Mouse (Mus musculus) hematopoietic stem cell, adult 5-6 weeks (primary cell): ENCODE results near the gene Abcf2. TPM values are rescaled to one million over a fixed set of nuclear protein-coding genes. Genes with fewer than 3 reads are reported as not detected.
A peak's percentile ranks its signal among the peaks of the same experiment; 100 is the strongest.

Experiments used
- ATAC-seq, 2 experiments: fragments of 125-278 bp in 1 of 2; replicated peaks in 1 of 2; 2 replicates each; pipeline ENCODE4 v1.8.0; 2016 to 2017; ENCODE audit warnings: inconsistent platforms in 2 of 2, mild to moderate bottlenecking in 2 of 2, moderate number of reproducible peaks in 2 of 2, low read depth in 1 of 2, moderate TSS enrichment in 1 of 2; ENCODE audit not compliant: low FRiP score in 2 of 2, poor library complexity in 2 of 2, severe bottlenecking in 2 of 2, insufficient read depth in 1 of 2, low TSS enrichment in 1 of 2
- total RNA-seq: library from RNA; stranded (forward); fragments of 172-1452, 232-1000 nt; gene quantifications from 2 replicates; pipeline ENCODE4 v1.2.3, GENCODE M21; 2017

Gene Abcf2
- total RNA-seq, 1 experiment from 2014 or later = 89.8 TPM

DNA sequence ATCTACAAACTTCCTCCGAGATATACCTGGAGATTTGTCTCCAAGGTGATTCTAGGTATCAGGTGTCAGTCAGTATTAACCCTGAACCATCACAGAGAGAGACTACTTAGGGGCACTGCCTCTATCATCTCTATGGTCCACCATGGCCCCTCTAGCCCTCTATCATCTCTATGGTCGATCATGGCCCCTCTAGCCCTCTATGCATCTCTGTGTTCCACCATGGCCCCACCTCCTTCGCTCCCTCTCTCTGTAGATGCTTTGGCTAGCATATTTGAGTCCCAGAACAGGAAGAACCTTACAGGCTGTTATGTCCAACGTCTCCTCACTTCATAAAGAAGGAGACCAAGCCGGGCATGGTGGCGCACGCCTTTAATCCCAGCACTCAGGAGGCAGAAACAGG is 34.6 kb downstream of the Abcf2 start:
- ATAC-seq = no peak

DNA sequence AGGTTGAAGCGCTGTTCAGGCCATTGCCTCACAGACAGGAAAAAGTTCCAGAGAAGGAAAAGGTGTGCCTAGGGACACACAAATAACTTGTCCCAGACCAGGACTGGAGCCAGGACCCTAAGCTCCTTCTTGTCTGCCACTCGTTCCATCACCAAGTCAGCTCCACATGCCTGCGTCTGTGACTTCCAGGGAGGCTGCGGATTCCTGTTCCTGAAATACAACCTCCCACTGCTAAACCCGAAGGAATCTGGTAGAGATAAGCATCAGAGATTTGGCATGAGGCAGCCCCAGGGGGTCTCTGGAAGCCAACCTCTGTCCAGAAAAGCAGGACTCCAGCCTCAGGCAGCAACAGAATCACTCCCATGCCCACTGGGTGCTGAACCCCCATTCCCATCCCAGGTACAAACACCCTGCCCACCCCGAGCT is 36.1 kb downstream of the Abcf2 start:
- ATAC-seq = no peak

DNA sequence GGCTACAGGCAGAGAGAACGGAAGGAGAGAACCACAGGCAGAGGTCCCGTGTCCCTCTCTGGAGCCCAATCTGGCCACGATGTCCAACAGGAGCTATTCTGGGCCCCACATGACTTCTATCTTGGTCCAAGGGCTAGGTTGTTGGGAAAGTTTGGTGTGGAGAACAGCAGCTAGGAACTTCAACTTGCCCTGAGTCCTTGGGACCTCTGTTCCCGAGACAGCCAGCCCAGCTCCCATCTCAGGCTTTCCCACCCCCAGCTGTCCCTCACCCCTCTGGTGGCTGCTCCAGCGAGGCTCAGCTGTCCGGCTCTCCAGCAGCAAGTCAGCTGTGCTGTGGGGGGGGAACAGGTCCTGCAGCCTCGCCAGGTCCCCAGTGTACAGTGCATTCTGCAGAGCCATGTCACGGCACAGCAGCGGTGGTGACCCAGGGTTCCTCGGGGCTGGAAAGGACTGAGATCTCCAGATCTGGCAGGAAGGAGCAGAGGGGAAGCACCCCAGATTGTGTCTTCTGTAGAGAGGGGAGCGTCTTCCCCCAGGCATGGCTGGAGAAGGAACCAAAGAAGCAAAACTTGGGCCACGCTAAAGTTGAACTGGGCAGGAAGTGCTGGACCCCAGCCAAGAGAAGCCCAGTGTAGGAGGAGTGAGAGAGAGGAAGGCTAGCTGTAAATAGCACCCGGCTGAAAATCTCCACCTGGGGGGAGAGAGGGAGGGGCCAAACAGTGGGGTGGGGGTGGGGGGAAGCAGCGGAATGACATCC is 36.7 kb downstream of the Abcf2 start, which contains the start of gene Asb10:
Gene Asb10 (minus strand): TSS at position 592 of the 757 bp plus-strand sequence.
- ATAC-seq = peak; percentile 72 to 81

DNA sequence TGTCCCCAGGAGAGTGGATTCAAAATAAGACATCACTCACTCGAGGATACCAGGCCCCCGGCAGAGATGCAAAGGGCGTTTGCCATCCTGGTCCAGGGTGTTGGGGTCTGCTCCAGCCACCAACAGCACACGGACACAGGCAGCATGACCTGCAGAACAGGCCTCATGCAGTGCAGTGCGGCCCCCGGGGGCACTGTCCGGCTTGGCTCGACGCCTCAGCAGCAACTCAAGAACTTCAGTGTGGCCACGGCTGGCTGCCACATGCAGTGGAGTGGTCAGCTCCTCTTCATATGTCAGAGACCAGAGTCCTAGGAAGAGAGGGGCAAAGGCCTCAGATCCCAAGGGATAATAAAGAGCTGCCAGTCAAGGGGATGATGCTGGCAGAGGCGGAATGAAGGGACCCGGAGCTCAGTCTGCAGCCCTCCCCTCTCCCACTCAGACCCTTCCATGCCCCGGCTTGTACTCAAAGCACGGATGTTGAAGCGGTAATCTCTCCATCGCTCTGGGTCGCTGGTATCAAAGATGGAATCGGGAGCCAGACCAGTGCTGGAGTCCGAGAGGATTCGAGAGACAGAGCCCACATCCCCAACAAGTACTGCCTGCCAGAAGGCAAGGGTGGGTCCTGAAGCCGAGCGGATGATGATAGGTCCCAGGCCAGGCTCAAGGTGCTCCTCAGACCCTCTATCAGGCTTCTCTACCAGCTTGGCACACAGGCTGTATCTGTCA is 37.5 kb downstream of the Abcf2 start:
- ATAC-seq = no peak

GRCm38 (mm10) chr5:24537618-24538017 is 39.6 kb downstream of the Abcf2 start:
- no peak for ATAC-seq

- ATAC-seq = no peak
Observed at GRCm38 (mm10) chr5:24536511-24536910, 40.8 kb downstream of the Abcf2 start.

- ATAC-seq = no peak
Observed at GRCm38 (mm10) chr5:24535731-24536130, 41.5 kb downstream of the Abcf2 start.

GRCm38 (mm10) chr5:24534292-24534691 is 43.0 kb downstream of the Abcf2 start:
- no peak for ATAC-seq

- no peak for ATAC-seq
Observed at GRCm38 (mm10) chr5:24533391-24533790, 43.9 kb downstream of the Abcf2 start.

DNA sequence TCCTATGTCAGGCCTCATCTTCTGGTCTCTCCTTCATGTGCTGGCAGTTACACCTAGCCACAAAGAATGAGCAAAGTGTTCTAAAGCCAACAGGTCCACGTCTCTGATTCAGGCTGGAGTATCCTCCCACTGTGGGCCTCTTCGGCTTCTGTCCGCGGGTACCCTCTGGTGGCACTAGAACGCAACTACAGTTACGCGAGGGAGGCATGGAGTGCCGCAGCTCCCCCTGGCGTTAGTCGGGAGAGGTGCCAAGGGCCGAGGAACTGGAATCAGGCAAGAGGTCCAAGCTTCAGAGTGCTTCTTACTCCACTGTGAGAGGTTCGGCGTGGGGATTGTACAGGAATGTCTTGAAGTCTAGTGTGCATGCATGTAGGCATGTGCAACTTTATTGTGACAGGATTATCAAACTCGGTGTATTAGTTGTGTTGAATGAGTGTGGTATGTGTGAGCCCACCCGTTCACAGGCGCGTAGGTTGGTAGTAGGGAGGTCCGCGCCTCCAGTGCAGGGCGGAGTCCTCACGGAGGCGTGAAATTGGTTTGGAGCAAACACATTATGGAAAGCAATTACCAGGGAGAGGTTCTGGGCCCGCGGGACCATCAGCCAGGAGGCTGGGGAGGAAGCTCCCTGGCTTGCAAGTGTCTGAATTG is 47.1 kb downstream of the Abcf2 start:
- ATAC-seq = peak; percentile 95 to 96

DNA sequence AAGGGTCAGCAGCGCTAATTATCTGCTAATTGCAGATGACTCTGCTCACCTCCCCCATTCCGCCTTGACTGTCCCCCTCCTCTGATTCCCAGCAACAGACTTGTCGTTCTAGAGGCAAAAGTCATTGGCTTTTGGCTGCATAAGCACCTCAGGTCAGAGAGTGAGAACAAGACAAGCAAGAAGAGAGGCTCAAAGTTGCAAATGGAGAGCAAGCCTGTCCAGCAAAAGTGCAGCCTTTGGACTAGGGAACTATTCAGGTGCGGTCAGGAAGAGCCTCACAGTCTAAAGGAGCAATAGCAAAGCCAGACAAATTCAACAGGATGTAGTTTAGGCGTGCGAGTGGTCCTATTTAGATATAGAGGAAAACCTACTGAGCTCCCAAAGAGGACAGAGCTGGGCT is 49.5 kb downstream of the Abcf2 start:
- no peak for ATAC-seq

- no peak for ATAC-seq
Observed at GRCm38 (mm10) chr5:24526889-24527230, 50.4 kb downstream of the Abcf2 start, which contains the start of gene Gbx1. Gene Gbx1, minus strand, starts transcription at chr5:24527202.

- ATAC-seq = no peak
Observed at GRCm38 (mm10) chr5:24526190-24526888, 50.9 kb downstream of the Abcf2 start.

DNA sequence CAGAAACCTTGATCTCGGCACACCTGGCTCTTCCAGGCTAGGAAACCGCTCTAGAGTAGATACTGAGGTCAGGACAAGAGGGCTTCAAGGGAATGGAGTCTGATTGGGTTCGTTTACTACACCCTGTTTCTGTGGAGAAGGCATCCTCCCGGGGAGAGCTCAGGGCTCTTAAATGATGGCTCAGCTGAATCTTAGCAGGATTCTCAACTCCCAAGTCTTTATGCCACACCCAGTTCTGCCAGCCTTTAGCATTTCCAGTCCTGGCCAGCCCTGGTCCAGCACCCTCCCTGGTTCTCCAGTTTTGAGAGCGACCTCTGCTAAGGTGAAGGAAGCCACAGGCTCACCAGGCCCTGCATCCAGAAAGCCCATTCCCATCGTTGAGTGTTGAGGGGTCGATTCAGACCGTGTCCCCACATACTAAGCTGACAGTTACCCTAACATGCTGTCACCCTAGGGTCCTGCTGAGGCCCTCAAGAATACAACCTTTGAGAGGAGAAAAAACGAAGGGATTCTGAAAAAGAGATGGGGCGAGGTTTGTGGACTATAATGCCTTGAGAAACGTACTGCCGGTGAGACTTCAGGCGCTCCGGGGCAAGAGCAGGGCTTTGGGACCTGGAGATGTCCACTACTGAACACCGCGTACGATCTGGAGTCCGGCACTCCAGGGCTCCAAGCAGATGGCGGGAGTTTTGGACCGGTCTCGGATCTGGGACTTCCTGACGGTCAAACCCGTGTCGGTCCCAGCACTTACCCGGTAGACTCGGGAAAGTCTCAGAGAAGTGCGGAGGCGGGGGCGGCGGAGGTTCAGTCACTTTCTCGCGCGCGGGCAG is 51.7 kb downstream of the Abcf2 start:
- ATAC-seq = no peak

DNA sequence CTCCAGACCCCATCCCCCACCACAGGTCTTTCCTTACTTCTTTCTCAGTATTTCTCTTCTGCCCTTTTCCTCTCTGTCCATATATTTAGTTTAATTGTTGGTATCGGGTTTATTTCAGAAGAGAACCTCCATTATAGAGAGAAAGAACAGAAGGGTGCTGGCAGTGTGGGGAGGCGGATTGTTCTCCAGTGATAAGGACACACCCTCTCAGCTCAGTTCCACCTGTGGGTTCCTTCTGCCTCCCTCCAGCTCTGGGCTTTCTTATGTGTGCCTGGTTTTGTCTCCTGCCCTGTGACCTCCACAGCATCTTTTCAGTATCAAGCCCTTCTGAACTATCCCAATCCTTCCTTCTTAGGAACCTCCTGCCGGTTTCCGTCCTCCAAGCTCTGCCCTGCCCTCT is 52.7 kb downstream of the Abcf2 start:
- ATAC-seq = no peak

GRCm38 (mm10) chr5:24523806-24524205 is 53.5 kb downstream of the Abcf2 start:
- ATAC-seq = no peak

- ATAC-seq = no peak
Observed at GRCm38 (mm10) chr5:24521366-24521765, 55.9 kb downstream of the Abcf2 start.
